ENCODE assay signal across 23 mouse cellular contexts in the genomic region with DNA sequence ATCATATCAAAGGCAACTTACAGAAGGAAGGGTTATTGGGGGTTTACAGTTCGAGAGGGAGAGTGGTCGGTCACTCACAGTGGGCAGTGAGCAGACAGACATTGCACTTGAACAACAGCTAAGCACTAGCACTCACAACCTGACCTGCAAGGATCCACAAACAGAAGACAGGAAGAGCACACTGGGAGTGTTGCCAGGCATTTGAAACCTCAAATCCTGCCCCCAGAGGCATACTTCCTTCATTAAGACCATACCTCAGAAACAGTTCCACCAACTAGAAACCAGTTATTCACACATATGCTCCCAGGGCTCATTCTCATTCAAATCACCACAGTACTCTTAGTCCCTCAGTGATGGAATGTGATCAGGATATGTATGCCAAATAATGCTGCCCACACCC.
DNase-seq lines count a peak whose midpoint lies in the region; ATAC-seq and TF ChIP-seq lines count a peak whose summit lies in the region.
"Had no signal": no experiment of that assay in that cellular context is flagged by ENCODE, and none has a peak within 500 bp of the region (broad histone marks: within the 10 kb centered on the region; RNA-seq: fewer than 3 reads in every experiment).

No protein-coding gene starts in this region.

- TF ChIP-seq POLR2A in limb, embryonic 14.5 days (IDR thresholded peaks at IDR 0.05; ENCODE audit: borderline replicate concordance, extremely low read depth, insufficient read depth, insufficient read length) = no peak

- WGBS in limb, embryonic 14.5 days = 92% methylated on average over 2 of the region's 2 CpGs
- WGBS in limb, embryonic 10.5 days = 93% methylated on average over 2 of the region's 2 CpGs
- WGBS in hindbrain, postnatal 0 days = 92% methylated on average over 2 of the region's 2 CpGs

- TF ChIP-seq CTCF in hindbrain, postnatal 0 days (IDR thresholded peaks at IDR 0.05; ENCODE audit: low read depth) = no peak

- peak; percentile 21 for DNase-seq in limb, embryonic 14.5 days (ENCODE audit: low spot score)
- DNase-seq in limb, embryonic 10.5 days (ENCODE audit: low spot score) = no peak
- no peak for DNase-seq in hindbrain, postnatal 0 days (ENCODE audit: low spot score)
- DNase-seq in layer of hippocampus, adult 9-10 months (ENCODE audit: low spot score) = no peak
- DNase-seq: adrenal gland, adult 2 months; adrenal gland, postnatal 10 days; adrenal gland, postnatal 25 days; cerebellum, adult 11 months; cerebellum, adult 18-20 months; cerebellum, adult 8-10 months; cerebellum, adult 9-11 months; cerebellum, postnatal 25 days; embryo, embryonic 11 days had no signal

- ATAC-seq in limb, embryonic 14.5 days (ENCODE audit: low FRiP score, low read depth) = no peak
- peak; percentile 74 for ATAC-seq in common myeloid progenitor, adult 5-6 weeks (replicated peaks; ENCODE audit: low read depth, poor library complexity, severe bottlenecking)
- ATAC-seq in granulocyte monocyte progenitor cell, adult 5-6 weeks (replicated peaks; ENCODE audit: poor library complexity, severe bottlenecking) = peak; percentile 56
- peak; percentile 86 for ATAC-seq in megakaryocyte progenitor cell, adult 5-6 weeks (replicated peaks; ENCODE audit: poor library complexity)
- ATAC-seq in hindbrain, postnatal 0 days = no peak
- ATAC-seq: forebrain, embryonic 14.5 days; forebrain, embryonic 16.5 days had no signal

- no peaks in the 10 kb centered on the region for H3K36me3 ChIP-seq in limb, embryonic 14.5 days (ENCODE audit: control insufficient read depth, insufficient read depth, low read length)
- no peaks in the 10 kb centered on the region for H3K36me3 ChIP-seq in limb, embryonic 10.5 days
- H3K36me3 ChIP-seq in hindbrain, postnatal 0 days (ENCODE audit: insufficient read depth, low read length) = no peaks in the 10 kb centered on the region
- H3K36me3 ChIP-seq: embryonic facial prominence, embryonic 12.5 days; embryonic facial prominence, embryonic 15.5 days; forebrain, embryonic 10.5 days; forebrain, embryonic 12.5 days had no signal

- H3K27me3 ChIP-seq in limb, embryonic 14.5 days (ENCODE audit: control insufficient read depth, insufficient read depth, low read length) = no peaks in the 10 kb centered on the region
- H3K27me3 ChIP-seq in limb, embryonic 10.5 days (ENCODE audit: low read depth, poor library complexity, severe bottlenecking) = no peaks in the 10 kb centered on the region
- H3K27me3 ChIP-seq in hindbrain, postnatal 0 days (ENCODE audit: insufficient read depth, low read length) = no peaks in the 10 kb centered on the region
- H3K27me3 ChIP-seq: embryonic facial prominence, embryonic 12.5 days; embryonic facial prominence, embryonic 15.5 days; forebrain, embryonic 12.5 days had no signal

- no peaks in the 10 kb centered on the region for H3K9me3 ChIP-seq in limb, embryonic 14.5 days (ENCODE audit: control insufficient read depth, low read length)
- H3K9me3 ChIP-seq in limb, embryonic 10.5 days (replicated peaks) = no peaks in the 10 kb centered on the region
- no peaks in the 10 kb centered on the region for H3K9me3 ChIP-seq in hindbrain, postnatal 0 days (ENCODE audit: low read length)
- H3K9me3 ChIP-seq: embryonic facial prominence, embryonic 12.5 days; embryonic facial prominence, embryonic 15.5 days; forebrain, embryonic 10.5 days; forebrain, embryonic 12.5 days had no signal

- no peak overlapping the region for H3K4me2 ChIP-seq in limb, embryonic 14.5 days (replicated peaks; ENCODE audit: low read depth, low read length, severe bottlenecking)
- H3K4me2 ChIP-seq in hindbrain, postnatal 0 days (ENCODE audit: low read depth, low read length) = no peak overlapping the region
- H3K4me2 ChIP-seq: embryonic facial prominence, embryonic 12.5 days; embryonic facial prominence, embryonic 15.5 days; forebrain, embryonic 12.5 days had no signal

- no peak overlapping the region for H3K9ac ChIP-seq in limb, embryonic 14.5 days (ENCODE audit: low read depth, low read length, severe bottlenecking)
- no peak overlapping the region for H3K9ac ChIP-seq in hindbrain, postnatal 0 days (replicated peaks; ENCODE audit: low read length)
- H3K9ac ChIP-seq: embryonic facial prominence, embryonic 12.5 days; embryonic facial prominence, embryonic 15.5 days; forebrain, embryonic 12.5 days had no signal

- no peak overlapping the region for H3K4me3 ChIP-seq in limb, embryonic 14.5 days (replicated peaks; ENCODE audit: low read length)
- H3K4me3 ChIP-seq in limb, embryonic 10.5 days = no peak overlapping the region
- H3K4me3 ChIP-seq in hindbrain, postnatal 0 days (ENCODE audit: low read length) = no peak overlapping the region
- H3K4me3 ChIP-seq: embryonic facial prominence, embryonic 12.5 days; embryonic facial prominence, embryonic 15.5 days; erythroblast, embryonic 14.5 days; forebrain, embryonic 10.5 days; forebrain, embryonic 12.5 days had no signal

- H3K4me1 ChIP-seq in limb, embryonic 14.5 days (ENCODE audit: control insufficient read depth, insufficient read depth, low read length) = no peaks in the 10 kb centered on the region
- H3K4me1 ChIP-seq in limb, embryonic 10.5 days = 0 out of 2 replicates have a peak, but pooled peaks cover 2% of the 10 kb centered on the region
- H3K4me1 ChIP-seq in hindbrain, postnatal 0 days (ENCODE audit: insufficient read depth, low read length) = no peaks in the 10 kb centered on the region
- H3K4me1 ChIP-seq: embryonic facial prominence, embryonic 12.5 days; forebrain, embryonic 10.5 days; forebrain, embryonic 12.5 days had no signal

- H3K27ac ChIP-seq in limb, embryonic 14.5 days (replicated peaks; ENCODE audit: low read depth, low read length) = no peak overlapping the region
- H3K27ac ChIP-seq in limb, embryonic 10.5 days = no peak overlapping the region
- H3K27ac ChIP-seq in hindbrain, postnatal 0 days = no peak overlapping the region
- H3K27ac ChIP-seq: embryonic facial prominence, embryonic 12.5 days; embryonic facial prominence, embryonic 15.5 days; forebrain, embryonic 10.5 days; forebrain, embryonic 12.5 days had no signal

Comparison
In these comparisons a context has a peak if more than half of its experiments do, and no peak if none do; other contexts are left out.
1. ATAC-seq: peak in common myeloid progenitor, adult 5-6 weeks (single experiment), granulocyte monocyte progenitor cell, adult 5-6 weeks (single experiment) and megakaryocyte progenitor cell, adult 5-6 weeks (single experiment); none in limb, embryonic 14.5 days (single experiment) and hindbrain, postnatal 0 days (single experiment).